Mouse (Mus musculus) heart, adult 2 months (tissue): ENCODE measurements at regions not wholly inside any gene's neighbourhood (a gene's known extent, or its start where the extent isn't known, plus 50 kb on each side); places are given as distances from the start of the nearest gene placed in this dataset.

Experiments used
- DNase-seq, 2 experiments: peaks; one replicate each; pipeline ENCODE4 v3.0.0; 2021
- H3K27ac ChIP-seq: fragments of 200-600 bp; 2 replicates; pipeline ENCODE4 v1.8.1; 2022
- H3K27me3 ChIP-seq: fragments of 200-500 bp; 2 replicates; pipeline ENCODE4 v1.6.1; 2012; ENCODE audit warnings: mild to moderate bottlenecking, low read length, inconsistent platforms, mixed read lengths; ENCODE audit not compliant: control insufficient read depth, insufficient read depth
- H3K36me3 ChIP-seq: fragments of 200-500 bp; 2 replicates; pipeline ENCODE4 v1.6.1; 2012; ENCODE audit warnings: low read length, inconsistent platforms; ENCODE audit not compliant: control insufficient read depth, insufficient read depth
- H3K4me1 ChIP-seq: fragments of 200-500 bp; 2 replicates; pipeline ENCODE4 v1.6.1; 2011; ENCODE audit warnings: low read length; ENCODE audit not compliant: control insufficient read depth, insufficient read depth
- H3K4me3 ChIP-seq: fragments of 200-600 bp; 2 replicates; pipeline ENCODE4 v1.8.1; 2022
- H3K79me2 ChIP-seq: fragments of 200-500 bp; replicated peaks from 2 replicates; pipeline ENCODE4 v1.6.1; 2012; ENCODE audit warnings: mild to moderate bottlenecking, inconsistent platforms, low read length, moderate library complexity, mixed read lengths; ENCODE audit not compliant: control insufficient read depth, insufficient read depth
- H3K9ac ChIP-seq: fragments of 200-500 bp; 2 replicates; pipeline ENCODE4 v1.6.1; 2012; ENCODE audit warnings: low read depth, mild to moderate bottlenecking, control low read depth, inconsistent platforms, low read length, mixed read lengths
- CTCF ChIP-seq: fragments of 200-600 bp; IDR thresholded peaks from 2 replicates; pipeline ENCODE4 v1.8.1; 2022; ENCODE audit warnings: antibody characterized with exemption, mild to moderate bottlenecking, moderate library complexity
- EP300 ChIP-seq: fragments of 200-500 bp; IDR thresholded peaks from 2 replicates; pipeline ENCODE4 v1.6.1; 2011; ENCODE audit warnings: low read depth, low read length, control low read depth; ENCODE audit not compliant: insufficient read depth
- POLR2A ChIP-seq: fragments of 200-500 bp; IDR thresholded peaks from 2 replicates; pipeline ENCODE4 v1.6.1; 2011; ENCODE audit warnings: mild to moderate bottlenecking, low read depth, low read length, control low read depth; ENCODE audit not compliant: insufficient read depth
- WGBS: fragments of 180-500 bp; shearing (Covaris S2); methylation state at CpG from one replicate; pipeline ENCODE4 v1.1.7; 2018; 5-methylcytosine and 5-hydroxymethylcytosine counted together
- intact Hi-C: fragments of 180-260 bp; cut with DNase I; formaldehyde crosslinking; loops from one replicate; pipeline ENCODE4 v1.15.1; 2025

GRCm38 (mm10) chr9:122585228-122585627 is 161.9 kb upstream of the Topaz1 start:
- no peaks in the 10 kb centered on the region for H3K36me3 ChIP-seq
- no peaks in the 10 kb centered on the region; the same call in 1 of the 2 replicates for H3K27me3 ChIP-seq
- TF ChIP-seq CTCF (no peak), EP300 (no peak), POLR2A (no peak)
- H3K79me2 ChIP-seq, result no peaks in the 10 kb centered on the region
- H3K4me1 ChIP-seq, result no peaks in the 10 kb centered on the region
- DNase-seq, result no peak
- WGBS, result 78% methylated on average over 8 of the region's 8 CpGs
- no peak overlapping the region for H3K27ac ChIP-seq
- H3K9ac ChIP-seq, result no peak overlapping the region
- H3K4me3 ChIP-seq, result no peak overlapping the region
- intact Hi-C loops, result no loop called here

DNA sequence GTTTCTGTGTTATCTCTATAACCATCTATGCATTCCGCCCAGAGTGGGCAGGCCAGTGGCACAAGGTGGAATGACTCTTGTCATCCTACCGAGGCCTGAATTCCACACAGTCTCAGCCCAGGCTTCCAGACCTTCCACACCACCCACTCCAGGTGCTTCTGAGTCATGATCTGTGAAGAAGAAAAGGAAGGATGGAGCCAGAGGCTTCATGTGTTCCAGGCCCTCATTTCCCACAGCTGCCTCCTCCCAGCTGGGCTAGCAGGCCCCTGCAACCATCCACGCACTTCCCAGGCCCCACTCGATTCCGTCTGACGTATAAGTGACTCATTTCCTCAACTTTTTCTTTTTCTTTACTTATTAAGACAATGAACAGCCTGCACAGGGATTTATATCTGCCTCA is 160.7 kb upstream of the Topaz1 start:
- TF ChIP-seq EP300 (no peak), CTCF (no peak), POLR2A (no peak)
- 50% methylated on average over 6 of the region's 6 CpGs for WGBS
- no peak overlapping the region for H3K4me3 ChIP-seq
- intact Hi-C loops, result no loop called here
- DNase-seq, result no peak
- no peaks in the 10 kb centered on the region; the same call in 1 of the 2 replicates for H3K27me3 ChIP-seq
- no peak overlapping the region for H3K9ac ChIP-seq
- no peaks in the 10 kb centered on the region for H3K79me2 ChIP-seq
- no peaks in the 10 kb centered on the region for H3K36me3 ChIP-seq
- H3K27ac ChIP-seq, result no peak overlapping the region
- no peaks in the 10 kb centered on the region for H3K4me1 ChIP-seq

DNA sequence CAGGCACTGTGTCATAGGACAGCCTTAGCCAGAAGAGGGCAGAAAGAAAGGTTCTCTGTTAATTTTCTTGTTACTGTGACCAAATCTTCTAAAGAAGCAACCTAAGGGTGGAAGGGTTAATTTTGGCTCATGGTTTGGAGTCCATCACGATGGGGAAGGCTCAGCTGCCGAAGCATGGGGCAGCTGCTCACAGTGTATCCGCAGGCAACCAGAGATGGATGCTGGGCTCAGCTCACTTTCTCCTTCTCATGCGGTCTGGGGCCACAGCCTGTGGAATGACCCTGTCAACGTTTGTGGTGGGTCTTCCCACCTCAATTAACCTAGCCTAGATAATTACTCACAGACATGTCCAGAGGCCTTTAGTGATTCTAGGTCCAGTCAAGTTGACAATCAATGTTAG is 160.2 kb upstream of the Topaz1 start:
- WGBS, result 76% methylated on average over 5 of the region's 5 CpGs
- DNase-seq, result no peak
- TF ChIP-seq EP300 (no peak), POLR2A (no peak), CTCF (no peak)
- Histone ChIP-seq H3K27me3 (no peaks in the 10 kb centered on the region; the same call in 1 of the 2 replicates), H3K79me2 (no peaks in the 10 kb centered on the region), H3K9ac (no peak overlapping the region), H3K27ac (no peak overlapping the region), H3K36me3 (no peaks in the 10 kb centered on the region), H3K4me1 (no peaks in the 10 kb centered on the region), H3K4me3 (no peak overlapping the region)
- intact Hi-C loops, result no loop called here

DNA sequence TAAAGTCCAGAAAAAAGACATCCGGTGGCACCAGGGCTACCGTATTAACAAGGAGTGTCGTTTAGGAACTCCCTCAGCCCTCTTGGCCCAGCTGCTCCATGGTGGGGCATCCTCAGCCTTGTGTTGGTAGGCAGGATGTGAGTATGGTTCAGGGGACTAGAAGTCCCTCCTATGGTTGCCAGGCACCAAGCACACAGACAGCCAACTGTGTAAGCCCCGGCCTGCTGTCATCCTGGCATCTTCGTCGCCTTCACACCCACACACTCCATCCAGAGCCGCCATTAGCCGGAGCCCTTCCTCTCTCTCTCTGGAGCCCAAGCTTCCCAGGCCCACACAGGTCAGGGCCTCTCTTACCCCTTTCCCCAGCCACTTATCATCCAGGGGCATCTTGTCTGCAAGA is 158.9 kb upstream of the Topaz1 start:
- Histone ChIP-seq H3K79me2 (no peaks in the 10 kb centered on the region), H3K36me3 (no peaks in the 10 kb centered on the region), H3K9ac (no peak overlapping the region), H3K27ac (no peak overlapping the region), H3K4me1 (no peaks in the 10 kb centered on the region), H3K27me3 (no peaks in the 10 kb centered on the region; the same call in 1 of the 2 replicates), H3K4me3 (no peak overlapping the region)
- intact Hi-C loops, result no loop called here
- 65% methylated on average over 8 of the region's 8 CpGs for WGBS
- DNase-seq, result no peak
- TF ChIP-seq CTCF, result no peak

DNA sequence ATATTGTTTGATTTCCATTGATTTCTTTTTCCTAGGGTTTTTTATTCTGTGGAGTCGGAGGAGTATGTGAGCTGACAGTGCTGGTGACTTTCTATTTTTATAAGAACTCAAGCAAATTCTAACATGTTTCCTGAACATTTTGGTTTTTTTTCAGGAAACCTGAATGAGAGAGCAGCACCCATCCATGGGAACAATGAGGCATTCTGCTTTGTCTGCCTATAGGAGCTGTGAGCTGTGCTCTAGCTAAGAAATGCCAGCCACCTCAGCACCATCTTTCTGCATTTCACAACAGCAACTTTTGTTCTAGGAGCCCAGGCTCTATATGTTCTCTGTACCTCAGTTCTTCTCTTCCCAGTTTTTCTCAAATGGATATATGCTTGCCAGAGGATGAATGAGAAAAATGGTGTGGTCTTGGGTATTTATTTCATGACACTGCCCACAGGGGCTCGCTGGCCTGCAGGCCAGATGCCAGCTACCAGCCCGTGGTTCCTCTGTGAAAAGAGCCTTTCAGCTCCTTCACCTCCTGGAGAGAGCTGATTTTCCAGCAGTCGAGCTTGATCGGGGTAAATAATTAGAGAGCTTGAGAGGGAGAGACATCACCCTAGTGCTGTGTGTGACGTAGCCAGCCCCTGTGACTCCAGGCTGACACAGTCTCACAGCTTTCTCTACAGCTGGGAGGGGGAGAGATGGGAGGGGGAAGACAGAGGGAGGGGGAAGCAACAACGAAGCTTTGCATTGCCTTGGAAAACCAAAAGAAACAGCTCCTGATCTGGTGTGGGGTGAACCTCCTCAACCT is 154.1 kb upstream of the Topaz1 start:
- intact Hi-C loops, result no loop called here
- peaks cover 4% of the 10 kb centered on the region; the same call in 1 of the 2 replicates for H3K27me3 ChIP-seq
- H3K27ac ChIP-seq, result no peak overlapping the region
- no peak overlapping the region for H3K4me3 ChIP-seq
- no peaks in the 10 kb centered on the region for H3K4me1 ChIP-seq
- H3K79me2 ChIP-seq, result no peaks in the 10 kb centered on the region
- no peak overlapping the region for H3K9ac ChIP-seq
- no peak for TF ChIP-seq POLR2A
- TF ChIP-seq CTCF, result no peak
- TF ChIP-seq EP300, result no peak
- DNase-seq, result no peak
- 20% methylated on average over 7 of the region's 7 CpGs for WGBS
- no peaks in the 10 kb centered on the region for H3K36me3 ChIP-seq

DNA sequence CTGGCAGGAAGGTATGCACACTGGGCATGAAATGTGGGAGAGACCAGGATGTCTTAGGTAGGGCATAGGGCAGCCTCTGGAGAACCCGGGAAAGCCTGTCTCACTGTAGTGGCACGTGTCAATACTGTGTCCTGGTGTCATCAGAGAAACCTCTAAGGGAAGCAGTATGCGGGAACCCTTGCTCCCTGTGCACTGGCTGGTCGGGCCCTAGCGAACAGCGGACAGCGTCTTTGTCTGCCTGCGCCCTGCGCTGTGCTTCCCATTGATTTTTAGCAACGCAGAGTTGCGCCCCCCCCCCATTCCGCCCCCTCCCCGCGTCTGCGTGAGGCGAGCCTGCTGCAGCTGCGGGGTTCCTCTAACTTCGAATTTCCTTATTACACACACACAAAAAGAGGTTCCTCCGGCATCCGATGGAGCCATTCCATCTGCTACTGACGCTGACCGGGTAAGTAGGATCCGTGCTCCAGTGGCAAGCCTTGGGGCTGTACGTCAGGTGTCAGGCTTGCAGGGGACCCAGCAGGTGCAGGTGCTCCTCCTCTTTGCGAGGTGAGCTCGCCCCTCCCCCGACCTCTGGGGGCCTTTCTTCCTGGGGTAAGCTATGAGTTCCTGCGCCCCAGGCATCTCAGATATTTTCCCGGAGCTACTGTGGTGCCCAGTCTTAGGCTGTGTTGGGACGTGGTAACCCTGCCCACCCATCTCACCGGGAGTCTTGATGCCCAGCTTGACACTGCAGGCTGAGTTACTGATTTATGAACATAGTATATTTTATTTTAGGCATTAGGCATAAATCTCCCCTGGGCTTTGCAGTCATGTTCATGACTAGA is 151.8 kb upstream of the Topaz1 start:
- no peaks in the 10 kb centered on the region for H3K79me2 ChIP-seq
- no peaks in the 10 kb centered on the region for H3K4me1 ChIP-seq
- H3K4me3 ChIP-seq, result no peak overlapping the region
- 10% methylated on average over 30 of the region's 31 CpGs for WGBS
- no peak for DNase-seq
- H3K27ac ChIP-seq, result no peak overlapping the region
- TF ChIP-seq POLR2A (no peak), EP300 (no peak), CTCF (no peak)
- H3K9ac ChIP-seq, result no peak overlapping the region
- peaks cover 4% of the 10 kb centered on the region; the same call in 1 of the 2 replicates for H3K27me3 ChIP-seq
- intact Hi-C loops, result no loop called here
- no peaks in the 10 kb centered on the region for H3K36me3 ChIP-seq
